Mouse (Mus musculus): Measurements from ENCODE around the gene Adprh.
"Not testable (repeated sequence)": the region's sequence is repeated elsewhere in the genome, so short reads cannot be mapped to it uniquely, and the experiment has no call there.

The Adprh gene

DNA sequence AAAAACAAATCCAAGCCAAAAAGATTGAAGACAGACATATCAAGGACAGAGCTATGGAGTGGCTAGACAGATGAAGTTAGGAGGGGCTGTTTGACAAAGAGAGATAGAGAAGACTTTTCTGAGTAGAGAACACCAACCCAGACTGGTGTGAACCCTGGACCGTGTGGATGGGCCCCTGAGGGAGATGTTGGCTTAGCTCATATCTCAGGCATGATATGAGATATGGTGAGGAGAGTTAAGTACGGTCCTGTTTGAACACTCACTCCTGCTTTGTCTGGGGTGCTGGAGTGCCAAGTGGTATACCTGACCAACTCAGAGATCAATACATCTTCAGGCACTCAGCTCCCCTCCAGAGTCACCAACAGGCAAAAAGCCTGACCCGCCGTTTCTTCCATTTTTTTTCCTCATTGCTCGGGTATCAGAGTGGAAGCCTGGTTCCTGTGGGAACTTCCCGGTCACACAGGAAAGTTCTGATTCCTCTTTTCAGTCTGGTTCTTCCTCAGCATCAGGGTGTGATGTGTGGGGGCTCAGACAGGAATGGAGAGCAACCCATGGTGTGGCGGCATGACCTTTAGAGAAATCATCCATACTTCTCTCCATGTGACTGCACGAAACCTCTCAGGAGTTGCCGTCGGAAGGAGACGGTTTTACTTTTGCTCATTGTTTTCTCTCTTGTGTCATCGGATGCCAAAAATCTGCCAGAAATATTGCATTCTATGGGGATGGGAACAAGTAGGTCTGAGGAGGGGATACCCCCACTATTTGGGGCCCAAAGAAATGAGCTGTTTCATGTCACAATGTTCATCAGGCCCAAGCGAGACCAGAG is 14.8 kb upstream of the Adprh start:
- no peak for DNase-seq (ENCODE audit: low spot score)

DNA sequence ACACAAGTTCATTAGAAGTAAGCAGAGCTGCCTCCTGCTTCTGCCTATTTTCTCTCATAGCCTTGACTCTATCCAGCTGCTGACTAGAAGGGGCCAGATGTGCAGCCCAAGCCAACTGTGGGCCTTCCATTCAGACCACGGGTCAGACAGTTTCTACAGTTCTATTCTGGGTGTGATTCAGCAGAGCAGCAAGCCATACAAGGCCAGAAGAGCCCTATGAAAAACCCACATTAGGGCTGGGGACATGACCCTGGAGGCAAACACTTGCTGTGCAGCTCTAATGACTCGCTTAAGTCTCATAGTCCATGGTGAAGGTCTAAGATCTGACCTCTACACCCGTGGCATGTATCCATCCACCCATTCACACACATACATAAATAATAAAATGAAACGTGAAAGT is 13.6 kb upstream of the Adprh start:
- DNase-seq (ENCODE audit: low spot score): no peak

DNA sequence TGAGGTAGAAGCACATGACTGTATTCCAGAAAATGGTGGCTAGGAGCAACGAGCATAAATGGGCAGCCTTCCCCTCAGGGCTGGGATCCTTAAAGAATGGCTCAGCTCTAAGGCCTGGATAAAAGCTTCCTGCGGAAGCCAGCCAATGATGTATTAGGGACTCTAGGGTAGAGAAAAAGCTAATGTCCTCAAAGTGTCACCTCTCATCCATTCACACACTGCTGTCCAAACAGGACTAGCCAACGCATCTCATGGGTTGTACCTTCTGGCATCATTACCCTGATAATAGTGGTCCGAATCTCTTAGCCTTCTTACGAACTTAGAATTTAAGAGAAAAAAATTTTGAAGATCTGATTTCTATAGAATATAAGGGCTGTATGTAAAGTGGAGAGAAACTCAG is 10.8 kb upstream of the Adprh start:
- no peak for DNase-seq (ENCODE audit: low spot score)

DNA sequence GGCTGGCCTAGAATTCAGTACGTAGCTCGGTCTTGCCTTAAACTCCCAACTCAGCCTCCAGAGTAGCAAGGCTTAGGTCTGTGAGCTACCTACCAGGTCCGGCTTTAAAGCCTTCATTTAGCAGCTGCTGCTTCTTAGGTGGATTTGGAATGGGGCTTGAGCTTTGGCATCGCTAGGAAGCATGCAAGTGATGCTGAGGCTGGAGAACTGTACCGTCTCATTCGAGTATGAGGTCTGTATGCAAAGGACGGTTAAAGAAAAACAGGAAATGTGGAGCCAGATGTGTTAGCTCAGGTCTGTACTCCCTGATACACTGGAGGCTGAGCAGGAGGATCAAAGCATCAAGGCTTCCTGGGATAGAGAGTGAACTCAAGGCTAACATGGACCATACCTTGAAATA is 9.7 kb upstream of the Adprh start:
- DNase-seq (ENCODE audit: low spot score): no peak

DNA sequence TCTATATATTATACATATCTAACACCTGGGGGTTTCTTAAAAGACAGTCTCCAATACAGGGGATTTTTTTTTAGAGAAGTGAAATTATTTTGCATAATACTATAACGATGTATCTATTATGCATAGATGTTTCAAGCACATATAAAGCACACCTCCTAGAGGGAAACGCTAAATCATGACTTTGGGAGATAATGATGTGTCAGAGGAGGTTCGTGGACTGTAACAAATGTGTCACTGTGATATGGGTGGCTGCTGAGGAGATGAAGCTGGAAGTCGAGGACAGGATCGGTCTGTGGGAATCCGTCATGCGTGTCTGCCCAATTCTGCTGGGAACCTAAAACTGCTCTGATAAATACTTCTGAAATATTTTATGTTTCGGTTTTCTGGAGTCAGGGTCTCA is 9.2 kb upstream of the Adprh start:
- DNase-seq (ENCODE audit: low spot score): no peak

DNA sequence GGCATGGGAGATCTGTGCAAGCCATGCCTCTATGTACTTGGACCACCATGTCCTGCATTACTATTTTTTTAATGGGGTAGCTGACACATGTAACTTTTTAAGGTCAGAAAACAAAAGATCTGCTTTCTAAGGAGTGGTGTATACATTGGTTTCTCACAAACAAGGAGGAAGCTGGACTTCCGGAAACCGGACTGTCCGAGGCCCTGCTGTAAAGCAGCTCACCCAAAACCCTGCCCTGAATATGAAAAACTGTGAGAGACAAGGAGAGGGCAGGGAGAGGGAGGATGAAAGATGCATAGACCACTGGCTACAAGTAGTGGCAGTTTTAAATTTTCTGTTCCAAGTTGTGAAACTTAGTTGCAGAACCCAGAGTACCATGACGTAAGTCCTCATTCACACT is 7.5 kb upstream of the Adprh start:
- DNase-seq (ENCODE audit: low spot score): no peak

DNA sequence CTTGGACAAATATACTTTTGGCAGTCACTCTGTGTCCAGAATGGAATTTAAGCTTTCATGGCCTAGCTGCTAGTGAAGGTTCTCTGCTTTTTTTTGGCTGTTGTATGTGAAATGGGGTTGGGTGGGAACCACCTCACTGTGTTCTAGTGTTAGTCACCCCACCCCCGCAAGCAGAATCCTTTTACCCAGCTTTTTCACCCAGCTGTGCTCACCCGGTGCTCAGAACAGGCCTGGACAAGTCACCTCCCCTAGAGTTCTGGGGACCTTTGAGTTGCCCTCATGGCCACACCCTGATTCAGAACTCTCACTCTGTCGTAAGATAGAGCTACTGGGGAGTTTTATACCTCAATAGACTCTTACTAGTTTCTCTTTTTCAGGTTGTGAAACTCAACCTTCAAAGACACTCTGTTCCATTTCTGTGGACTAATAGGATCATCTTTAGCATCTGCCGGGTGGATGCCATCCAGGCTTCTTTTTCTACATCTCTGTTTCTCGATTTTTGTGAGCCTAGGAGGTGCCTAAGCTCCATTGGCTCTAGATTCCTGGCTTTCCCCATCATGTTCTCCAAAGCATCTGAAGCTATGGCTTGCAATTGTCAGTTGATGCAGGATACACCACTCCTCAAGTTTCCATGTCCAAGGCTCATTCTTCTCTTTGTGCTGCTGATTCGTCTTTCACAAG is 6.2 kb upstream of the Adprh start:
- no peak for DNase-seq (ENCODE audit: low spot score)

DNA sequence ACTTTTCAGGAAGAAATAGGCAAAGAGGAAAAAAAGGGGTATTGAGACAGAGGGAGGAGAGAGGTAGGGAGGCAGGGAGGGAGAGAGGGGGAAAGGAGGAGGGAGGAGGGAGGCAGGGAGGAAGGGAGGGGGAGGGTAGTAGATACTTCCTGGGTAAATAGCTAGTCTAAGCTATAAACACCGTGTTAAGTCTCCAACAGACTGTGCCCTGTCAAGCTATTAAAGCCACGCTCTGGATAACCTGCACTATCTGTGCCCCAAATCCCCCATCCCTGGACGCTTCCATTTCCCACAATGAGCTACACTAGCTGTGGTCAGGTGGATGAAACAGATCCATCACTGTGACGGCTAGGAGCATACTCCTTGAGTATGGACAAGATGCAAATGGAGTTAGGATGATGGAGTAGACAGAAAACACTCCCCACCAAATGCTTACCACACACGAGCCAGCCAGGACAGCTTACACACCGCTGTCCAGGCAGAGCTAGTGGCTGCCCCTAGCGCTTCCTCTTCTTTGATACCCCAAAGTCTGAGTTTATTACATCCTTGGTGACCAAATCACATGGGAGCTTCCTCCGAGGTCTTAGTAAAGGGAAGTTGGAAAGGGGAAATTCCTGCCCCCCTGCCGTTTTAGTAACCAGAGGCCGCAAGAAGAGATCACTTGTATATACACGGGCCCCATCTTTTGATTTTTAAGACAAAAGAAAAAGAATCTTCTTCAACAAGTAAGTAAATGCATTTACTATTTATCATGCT is 4.5 kb upstream of the Adprh start:
- DNase-seq (ENCODE audit: low spot score): no peak

DNA sequence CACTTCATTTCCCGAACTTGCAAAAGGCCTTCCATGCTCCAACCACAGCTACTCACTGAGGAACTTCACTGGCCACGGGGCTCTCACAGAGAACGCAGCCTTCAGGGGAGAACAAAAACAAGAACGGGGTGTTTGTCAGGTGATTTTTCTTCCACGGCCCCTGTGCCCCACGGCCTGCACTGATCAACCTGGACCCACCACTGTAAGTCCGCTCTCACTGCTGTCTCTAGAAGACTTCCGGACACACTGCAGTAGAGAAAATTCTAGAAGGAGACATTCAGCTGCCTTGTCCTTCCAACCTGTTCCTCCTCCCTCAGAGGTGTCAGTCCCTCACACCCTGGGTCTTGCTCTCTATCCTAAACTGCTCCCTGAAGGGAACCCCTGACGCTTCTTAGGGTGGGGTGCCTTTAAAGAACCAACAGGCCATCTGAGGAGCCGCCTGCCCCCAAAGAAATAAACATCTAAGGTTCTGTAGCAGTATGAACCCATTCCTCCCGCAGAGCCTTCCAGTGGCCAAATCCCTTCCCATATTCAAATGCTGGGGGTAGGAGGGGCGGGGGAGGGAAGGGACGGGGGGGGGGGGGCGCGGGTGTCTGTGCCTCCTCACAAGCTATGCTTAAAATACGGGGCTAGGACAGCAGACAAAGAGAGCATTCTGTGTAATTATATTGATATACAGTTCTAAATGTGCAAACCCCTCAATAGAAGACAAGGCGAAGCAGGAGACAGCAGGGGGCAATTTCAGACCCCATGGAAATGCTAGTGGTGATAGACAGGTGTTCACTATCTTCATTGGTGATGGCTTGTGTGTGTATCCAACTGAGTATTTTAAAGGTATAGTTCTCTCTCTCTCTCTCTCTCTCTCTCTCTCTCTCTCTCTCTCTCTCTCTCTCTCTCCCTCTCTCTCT is 3.3 kb upstream of the Adprh start, which contains the start of gene Cd80:
Gene Cd80 (plus strand): TSS at position 51 of the 908 bp plus-strand sequence.
- no peak for DNase-seq (ENCODE audit: low spot score)

DNA sequence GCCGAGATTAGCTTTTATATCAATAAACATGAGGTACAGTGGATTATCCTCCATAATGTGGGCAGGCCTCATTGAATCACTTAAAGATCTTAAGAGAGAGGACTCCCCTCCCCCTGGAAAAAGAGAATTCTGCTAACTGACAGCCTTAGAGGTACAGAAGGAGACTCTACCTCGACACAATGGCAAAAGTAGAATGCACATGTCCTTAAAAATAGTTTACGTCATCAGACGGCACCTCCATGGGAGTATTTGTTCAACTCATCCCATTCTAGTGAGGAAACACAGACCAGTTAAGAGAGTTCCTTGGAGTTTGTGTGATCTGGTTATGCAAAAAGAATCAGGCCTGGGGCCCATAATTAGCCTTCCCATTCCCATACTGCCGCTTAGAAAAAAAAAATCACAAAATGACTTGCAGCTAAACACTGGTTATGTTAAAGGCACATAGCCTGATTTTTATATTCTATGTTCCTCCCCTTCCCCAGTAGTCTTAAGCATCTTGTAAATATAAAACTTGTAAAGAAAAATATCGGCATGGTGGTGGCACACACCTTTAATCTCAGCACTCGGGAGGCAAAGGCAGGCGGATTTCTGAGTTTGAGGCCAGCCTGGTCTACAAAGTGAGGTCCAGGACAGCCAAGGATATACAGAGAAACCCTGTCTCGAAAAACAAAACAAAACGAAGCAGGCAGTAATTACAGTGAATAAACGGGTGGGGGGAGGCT is 2.2 kb upstream of the Adprh start:
- DNase-seq (ENCODE audit: low spot score): no peak

DNA sequence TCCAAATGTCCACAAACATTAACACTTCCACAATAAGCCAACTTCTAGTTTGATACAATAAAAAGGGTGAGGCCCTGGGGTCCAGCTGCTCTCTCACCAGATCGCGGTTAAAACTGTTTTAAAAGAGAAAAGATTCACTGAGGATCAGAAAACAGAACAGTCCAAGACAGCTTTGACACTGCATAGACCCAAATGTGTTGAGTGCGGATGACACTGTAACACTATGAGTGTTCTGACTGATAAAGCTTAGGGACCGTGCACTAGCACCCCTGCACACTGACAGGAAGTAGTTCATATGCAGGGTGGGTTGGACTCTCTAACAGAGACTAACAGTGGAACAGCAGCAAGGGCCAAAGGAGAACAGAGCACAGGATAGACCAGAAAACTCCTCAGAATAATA is 1.4 kb upstream of the Adprh start:
- DNase-seq (ENCODE audit: low spot score): no peak

DNA sequence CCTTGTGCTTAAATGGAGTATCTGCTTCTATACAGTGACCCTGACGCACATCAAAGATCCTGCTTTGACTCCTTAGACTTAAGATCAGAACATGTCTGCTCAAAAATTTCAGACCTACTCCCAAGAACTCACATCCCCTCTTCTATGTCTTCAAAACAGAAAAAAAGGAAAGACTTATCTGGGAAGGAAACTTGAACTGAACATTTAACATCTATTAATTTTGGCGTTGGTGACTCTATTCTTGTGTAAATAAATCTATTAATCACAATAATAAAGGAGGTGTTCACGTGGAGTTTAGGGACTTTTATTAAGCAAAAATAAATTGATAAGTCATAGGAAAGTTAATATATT is 675 bp upstream of the Adprh start:
- no peak for DNase-seq (ENCODE audit: low spot score)

DNA sequence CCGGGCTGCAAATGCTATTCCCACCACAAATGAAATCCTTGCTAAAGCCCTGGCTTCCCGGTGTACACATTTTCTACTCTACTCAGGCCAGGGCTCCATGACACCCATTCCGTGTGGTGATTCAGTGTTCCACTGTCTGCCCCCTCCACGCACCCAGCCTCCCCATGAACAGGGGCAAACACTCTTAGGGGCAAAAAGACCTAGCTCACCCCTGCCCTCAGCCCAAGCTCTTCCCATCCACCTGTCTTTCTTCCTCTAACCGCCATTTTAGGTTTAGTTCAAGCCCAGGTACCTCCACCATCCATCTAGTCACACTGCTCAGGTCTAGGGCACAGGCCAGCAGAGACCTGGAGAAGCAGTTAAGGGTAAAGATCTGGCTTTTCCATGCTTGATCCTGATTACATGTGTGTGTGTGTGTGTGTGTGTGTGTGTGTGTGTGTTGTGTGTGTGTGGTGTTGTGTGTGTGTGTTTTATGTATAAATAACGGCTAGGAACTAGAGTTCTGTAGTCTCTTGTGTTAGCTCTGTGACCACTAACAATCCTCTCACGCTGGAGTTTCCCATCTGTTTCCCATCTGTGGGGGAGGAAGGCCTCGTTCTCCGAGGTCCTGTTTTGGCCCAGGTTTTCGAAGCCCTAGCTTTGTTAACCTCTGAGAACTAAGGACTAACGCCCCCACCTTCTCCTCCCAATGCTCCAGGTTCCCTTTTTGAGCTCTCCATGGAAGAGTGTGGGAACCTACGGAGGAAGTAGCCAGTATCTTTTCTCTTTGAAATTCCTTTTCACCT is 890 bp downstream of the Adprh start:
- DNase-seq (ENCODE audit: low spot score): no peak

DNA sequence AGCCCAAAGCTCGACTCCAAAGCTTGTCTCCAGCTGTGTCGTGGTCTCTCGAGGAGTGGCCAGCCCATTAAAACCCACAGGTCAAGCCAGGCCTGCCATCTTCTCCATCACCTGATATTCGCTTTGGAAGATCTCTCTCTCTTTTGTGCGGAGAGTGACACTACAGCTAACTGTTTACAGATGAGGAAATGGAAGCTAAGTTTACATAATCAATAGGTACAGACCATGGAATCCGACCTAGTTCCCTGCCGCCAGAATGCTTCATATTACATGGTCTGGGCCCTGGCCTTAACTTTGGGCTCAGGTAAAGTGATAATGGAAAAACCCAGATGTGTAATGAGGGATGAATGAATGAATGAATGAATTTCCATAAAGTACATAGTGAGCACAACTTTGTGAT is 1.8 kb downstream of the Adprh start:
- DNase-seq (ENCODE audit: low spot score): no peak

DNA sequence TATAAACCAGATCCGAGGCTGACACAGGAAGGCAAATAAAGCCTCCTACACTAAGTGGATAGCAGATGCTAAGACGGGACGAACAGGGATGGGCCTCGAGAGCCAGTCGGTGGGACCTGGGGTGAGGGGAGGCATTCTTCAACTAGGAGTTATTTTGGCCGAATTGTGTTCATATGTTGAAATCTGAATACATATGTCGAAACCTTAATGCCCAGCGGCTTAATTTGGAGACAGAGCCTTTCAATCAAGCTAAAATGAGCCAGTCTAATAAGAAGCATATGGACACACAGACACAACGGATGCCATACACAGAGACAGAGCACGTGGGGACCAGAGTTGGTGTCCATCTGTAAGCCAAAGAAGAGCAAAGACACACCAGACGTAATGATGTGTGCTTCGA is 4.0 kb downstream of the Adprh start:
- DNase-seq (ENCODE audit: low spot score): no peak

DNA sequence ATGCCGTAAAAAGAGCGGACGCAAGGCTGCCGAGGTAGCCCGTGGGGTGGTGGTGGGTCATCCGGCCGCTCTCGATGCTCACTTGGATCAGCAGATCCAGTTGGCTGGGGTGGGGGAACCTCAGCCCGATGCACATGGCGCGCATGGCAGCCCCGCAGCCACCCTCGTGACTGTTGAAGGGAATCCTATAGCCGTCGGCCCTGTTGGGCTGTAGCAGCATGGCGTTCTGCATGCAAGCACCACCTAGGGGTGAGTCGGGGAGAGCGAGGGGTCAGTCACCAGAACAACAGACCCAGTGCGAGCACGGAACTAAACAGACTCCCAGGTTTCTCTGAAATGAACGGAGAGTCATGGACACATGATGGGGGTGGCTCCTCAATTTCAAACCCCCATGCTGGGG is 5.1 kb downstream of the Adprh start:
- DNase-seq (ENCODE audit: low spot score): no peak

DNA sequence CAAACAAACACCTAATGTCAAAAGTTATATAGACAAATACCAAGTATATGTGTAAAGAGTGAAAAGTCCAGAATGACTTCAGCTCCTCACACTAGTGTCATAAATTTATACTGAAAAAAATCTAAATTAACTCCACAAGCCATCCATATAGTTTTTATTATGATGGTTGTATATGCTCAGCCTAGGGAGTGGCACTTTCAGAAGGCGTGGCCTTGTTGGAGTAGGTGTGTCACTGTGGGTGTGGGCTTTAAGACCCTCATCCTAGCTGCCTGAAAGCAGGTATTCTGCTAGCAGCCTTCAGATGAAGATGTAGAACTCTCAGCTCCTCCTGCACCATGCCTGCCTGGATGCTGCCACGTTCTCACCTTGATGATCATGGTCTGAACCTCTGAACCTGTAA is 6.4 kb downstream of the Adprh start:
- DNase-seq (ENCODE audit: low spot score): not testable (repeated sequence)

DNA sequence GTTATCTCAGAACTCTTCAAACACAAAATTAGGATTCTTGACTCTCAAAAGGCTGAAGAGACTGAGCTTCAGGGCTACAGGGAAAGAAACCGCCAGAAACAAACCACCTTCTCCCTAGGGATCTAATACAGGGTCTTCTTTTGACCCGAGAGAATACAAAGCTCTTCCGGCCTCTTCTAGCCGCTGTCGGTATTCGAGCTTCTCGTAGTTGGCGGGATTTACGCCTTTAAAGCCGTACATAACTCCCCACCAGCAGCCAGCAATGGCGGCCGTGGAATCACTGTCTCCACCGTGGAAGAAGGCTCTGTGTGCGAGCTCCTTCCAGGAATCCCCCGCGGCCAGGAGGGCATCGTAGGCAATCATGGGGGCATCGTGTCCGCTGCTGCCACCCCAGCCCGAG is 6.9 kb downstream of the Adprh start:
- no peak for DNase-seq (ENCODE audit: low spot score)

DNA sequence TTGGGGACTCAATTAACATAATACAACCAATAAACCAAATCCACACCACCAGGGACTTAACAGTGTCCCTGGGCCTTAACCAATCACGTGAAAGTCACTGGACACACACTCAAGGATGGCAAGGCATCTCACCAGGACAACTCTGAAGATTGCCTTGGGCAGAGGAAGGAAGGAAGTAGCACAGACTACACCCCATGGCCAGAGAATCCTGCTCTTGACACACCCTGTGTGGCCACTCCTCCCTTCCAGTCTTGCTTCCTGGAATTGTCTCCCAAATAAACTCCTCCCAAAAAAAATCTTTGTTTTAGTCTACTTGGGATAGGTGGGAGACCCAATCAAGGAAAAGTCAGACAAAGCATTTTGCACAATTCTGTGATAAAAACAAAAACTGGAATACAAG is 7.5 kb downstream of the Adprh start:
- DNase-seq (ENCODE audit: low spot score): no peak

DNA sequence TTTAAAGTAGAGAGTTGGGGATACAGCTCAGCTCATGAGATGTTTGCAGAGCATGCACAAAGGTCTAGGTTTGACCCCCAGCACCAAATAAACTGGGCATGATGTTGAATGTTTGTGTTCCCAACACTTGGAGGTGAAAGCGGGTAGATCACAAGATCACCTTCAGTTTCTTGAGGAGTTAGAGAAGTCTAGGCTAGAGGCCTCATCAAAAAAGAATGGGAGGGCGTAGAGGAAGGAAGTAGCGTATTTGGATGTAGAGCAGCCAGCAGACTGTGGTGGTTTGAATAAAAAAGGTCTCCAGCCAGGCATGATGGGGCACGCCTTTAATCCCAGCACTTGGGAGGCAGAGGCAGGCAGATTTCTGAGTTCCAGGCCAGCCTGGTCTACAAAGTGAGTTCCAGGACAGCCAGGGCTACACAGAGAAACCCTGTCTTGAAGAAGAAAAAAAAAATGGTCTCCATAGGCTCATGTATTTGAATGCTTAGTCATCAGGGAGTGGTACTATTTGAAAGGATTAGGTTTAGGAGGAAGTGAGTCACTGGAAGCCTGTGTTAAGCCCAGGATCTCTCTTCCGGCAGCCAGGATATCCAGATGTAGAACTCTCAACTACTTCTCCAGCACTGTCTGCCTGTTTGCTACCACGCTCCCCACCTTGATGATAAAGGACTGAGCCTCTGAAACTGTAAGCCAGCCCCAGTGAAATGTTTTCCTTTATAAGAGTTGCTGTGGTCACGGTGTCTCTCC is 8.6 kb downstream of the Adprh start:
- DNase-seq (ENCODE audit: low spot score): no peak
